Mouse (Mus musculus): ENCODE data around the gene Itgav.

DNA sequence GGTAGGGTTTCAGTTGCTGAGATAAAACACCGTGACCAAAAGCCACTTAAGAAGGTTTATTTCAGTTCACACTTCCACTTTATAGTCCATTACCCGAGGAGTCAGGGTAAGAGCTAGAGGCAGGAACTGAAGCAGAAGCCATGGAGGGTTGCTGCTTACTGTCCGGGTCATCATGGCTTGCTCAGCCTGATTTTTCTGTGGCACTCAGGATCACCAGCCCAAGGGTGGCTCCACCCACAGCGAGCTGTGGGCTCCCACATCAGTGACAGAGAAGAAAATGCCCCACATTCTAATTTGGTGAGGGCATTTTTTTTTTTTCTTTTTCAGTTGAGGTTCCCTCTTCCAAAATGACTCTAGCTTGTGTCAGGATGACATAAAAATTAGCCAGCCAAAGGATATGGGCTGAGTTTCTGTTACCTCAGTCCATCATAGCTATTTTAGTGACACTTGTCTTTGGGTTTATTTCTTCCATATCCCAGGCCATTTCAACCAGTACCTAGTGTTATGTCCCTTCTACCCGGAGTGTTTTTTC, 30.2 kb downstream of the Itgav start:
- TF ChIP-seq EP300 (IDR thresholded peaks at IDR 0.05; ENCODE audit: insufficient read depth, low read depth, low read length) (no peak), POLR2A (IDR thresholded peaks at IDR 0.05; ENCODE audit: insufficient read depth, low read depth, low read length) (no peak)

Data from heart, adult 2 months (tissue).